Mouse (Mus musculus) urinary bladder, postnatal 25 days (tissue): ENCODE results near the gene Shb.

Source experiments
- DNase-seq: peaks from one replicate; pipeline ENCODE4 v3.0.0; 2022; ENCODE audit warnings: low spot score

Gene Shb

DNA sequence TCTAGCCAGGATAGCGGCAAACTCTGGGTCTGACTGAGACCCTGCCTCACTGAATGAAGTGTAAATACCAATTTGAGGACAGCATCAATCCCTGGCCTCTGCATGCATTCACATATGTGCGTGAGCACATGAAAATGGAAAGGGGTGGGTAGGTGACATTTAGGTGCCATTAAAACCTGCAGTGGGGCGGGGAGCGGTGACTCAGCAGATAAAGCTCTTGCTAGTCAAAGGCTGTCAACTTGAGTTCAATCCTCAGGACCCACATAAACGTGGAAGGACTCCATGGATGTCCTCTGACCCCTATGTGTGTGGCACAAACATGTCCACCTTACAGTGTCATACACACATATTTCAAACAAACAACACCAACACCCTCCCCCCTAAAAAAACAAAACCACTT, 50.8 kb downstream of the Shb start:
- DNase-seq: no peak

DNA sequence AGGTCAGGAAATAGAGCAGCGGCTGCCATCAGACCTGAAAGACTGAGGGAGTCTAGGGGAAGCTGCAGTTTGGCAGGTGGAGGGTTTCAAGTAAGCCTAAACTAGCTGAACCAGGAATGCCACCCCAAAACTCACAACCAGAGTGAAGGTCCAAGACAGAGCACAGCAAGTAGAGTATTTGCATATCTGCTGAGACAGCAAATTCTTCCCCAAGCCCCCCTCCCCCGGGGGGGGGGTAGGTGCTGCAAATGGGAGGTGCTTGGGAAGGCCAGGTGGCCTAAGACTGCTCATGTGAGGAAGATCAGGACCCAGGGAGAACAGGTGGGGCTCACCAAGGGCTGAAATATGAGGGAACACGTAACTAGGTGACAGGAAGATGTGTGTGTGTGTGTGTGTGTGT, 51.7 kb downstream of the Shb start:
- DNase-seq: no peak

DNA sequence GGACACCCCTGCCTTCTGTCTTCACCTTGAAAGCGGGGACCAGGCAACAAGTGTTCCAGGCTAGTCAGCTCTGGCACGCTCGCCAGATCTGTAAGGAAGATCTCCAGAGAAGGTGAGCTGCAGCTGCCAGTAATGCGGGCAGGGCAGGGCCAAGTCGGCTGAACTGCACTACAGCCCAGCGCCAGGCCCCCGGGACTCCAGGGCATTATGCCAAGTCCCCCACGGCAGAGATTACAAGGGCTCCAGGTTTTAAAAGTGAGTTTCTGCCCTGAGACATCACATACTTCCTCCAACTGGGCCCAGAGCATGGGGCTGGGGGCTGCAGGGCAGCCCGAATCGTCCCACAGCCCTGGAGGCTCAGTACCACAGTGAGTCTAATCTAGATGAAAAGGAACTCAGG, 52.8 kb downstream of the Shb start:
- DNase-seq: no peak

DNA sequence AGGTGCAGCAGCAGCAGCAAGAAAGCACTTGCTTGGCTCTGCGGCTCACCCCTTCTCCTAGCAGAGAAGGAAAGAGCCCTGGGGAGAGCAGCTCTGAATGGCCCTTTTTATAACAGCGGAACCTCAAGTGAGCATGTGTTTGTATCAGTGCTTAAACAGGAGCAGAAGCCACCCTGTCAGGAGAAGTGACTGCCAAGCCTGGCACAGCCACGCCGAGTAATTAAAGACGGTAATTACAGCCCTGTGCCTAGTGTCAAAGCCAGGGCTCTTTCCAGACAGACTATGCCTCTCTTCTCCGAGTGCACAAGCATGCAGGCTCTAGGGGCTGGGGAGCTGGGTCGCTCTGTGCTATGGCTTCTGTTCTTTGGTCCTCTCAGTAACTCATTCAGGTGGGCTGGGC, 54.1 kb downstream of the Shb start:
- no peak for DNase-seq

DNA sequence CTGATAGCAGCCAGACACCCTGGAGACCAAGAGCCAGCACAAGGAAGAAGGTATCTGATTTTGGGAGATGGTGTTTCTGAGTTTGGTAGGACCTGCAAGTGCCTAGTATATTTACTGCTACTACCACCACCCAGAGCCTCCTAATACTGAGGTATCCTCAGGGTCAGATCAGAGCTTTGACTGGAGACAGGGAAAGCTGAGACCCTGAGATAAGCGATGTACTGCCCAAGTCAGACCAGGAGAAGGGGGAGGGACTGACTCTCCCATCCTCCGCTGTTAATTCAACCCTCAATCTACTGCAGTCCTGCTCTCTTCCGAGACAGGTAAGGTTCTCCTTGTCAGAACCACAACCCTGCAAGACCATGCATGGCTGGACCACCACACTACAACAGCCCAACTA, 55.2 kb downstream of the Shb start:
- no peak for DNase-seq

DNA sequence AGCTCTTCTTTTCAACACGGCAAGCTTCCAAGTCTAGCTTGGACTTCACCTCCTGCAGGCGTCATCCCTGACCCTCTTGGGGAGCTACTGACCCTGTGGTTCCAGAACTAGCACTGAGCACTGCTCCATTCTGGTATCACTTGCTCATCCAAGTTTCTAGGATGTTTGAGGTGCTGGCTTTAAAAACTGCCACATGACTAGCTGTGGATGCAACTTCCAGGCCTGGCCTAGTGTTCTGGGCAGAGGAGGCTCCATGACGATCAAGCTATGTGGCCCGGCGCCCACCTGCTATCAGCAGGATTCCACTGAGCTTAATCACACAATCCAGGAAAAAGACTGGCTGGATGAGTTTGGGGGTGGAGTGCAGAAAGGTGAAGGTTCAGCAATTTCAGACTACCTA, 57.4 kb downstream of the Shb start:
- DNase-seq: no peak

DNA sequence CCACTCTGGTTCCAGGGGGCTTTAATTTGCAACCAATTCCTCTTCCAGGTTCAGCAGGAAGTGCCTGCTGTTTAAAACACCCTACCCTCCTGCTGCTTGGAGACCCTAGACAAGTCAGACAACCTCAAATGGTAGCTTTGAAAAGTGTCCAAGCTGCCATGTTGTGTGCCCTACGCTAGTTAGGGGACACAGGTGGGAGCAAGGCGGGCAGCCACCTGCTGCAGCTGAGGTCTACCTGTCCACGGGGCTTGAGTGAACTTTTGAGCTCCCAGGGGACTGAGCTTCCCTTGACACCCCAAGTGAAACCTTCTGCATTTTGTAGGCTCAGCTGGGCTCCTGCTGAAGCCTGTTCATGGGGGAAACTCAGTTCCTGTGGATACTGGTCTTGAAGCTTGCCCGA, 58.1 kb downstream of the Shb start:
- DNase-seq: no peak

DNA sequence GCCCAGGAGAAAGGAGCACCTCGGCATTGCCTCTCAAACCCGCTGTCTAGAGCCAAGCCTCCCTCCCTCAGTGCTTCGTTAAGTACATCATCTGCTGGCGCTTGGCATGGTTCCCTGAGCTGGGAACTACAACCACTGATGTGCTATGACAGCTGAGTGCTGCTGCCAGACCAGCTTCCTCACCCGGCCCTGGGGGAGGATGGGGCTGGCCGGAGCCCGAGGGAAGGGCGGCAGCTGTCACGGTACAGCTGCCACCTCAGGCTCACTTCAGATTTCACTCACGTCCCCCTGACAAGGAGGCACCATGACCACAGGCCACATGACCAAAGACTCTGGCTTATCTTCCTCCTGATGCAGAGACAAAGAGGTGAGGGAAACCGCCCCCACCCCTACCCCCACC, 59.1 kb downstream of the Shb start:
- no peak for DNase-seq

DNA sequence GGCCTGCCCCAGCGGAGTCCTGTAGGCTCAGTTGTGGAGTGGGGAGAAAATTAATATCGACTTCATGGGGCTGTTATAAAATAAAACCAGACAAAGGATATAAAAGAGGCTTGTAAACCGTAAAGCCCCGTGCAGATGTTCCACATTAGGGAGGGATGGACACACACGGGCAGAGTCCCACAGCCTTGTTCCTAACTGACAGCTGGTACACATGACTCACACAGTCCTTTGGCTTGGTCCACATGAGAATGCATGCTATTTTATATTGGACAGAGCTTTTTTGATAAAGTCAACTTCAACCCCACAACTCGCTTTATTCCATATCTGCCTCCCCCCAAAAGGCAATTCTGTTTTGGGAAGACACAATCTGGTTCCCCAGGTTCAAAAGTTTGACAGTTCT, 59.6 kb downstream of the Shb start:
- DNase-seq: no peak

DNA sequence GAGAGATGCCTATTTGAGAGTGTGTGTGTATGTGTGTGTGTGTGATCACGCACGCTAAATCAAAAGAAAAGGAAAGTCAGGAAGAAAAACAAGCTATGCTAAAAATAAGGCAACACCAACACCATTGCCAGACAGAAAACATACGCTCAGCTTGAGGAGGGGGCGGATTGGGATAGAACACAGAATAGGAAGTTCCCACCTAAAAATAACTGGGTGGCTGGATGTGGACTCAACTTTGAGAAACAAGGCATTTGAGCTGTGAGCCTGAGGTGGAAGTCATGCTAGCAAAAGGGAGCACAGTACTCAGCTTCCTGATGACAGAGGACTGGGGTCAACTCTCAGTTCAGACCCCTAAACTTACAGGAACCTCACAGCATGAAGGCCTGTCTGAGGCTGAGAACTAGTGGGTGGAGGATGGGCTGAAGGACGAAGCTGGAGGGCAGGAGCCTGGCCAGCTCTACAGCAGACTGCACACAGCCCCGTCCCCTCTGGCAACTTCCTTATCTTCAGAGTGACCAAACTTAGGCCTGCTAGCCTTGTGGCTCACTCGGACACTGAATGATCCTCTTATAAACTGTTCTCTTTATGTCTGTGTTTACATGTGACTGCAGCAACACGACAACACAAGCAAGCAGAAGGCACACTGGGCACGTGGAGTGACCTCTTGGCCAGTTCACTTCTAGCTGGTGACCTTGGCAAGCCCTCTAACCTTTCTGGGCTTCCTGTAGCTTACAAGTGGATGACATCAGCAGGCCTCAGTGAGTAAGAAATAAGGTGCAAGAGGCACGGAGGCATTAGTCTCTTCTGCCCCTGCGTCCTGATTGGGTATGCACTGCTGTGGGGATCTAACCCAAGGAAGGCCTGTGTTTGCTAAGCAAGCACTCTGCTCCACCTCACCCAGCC, 60.4 kb downstream of the Shb start:
- no peak for DNase-seq

DNA sequence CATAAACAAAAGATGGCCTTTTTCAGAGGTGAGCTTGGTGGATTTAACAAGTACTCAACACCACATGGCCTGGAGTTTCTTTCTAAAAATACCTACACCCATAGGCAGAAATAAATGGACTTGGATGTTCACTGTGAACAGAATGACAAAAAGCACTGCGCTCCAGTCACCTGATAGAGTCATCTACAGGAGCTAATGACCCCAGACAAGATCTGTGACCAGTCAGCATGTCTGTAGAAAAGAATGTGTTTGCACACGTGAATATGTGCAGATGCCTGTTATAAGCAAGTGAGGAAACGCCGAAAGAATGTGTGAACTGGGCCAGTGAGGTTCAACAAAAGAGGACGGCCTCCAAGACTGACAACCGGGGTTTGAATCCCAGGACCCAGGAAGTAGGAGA, 63.2 kb downstream of the Shb start:
- DNase-seq: no peak

DNA sequence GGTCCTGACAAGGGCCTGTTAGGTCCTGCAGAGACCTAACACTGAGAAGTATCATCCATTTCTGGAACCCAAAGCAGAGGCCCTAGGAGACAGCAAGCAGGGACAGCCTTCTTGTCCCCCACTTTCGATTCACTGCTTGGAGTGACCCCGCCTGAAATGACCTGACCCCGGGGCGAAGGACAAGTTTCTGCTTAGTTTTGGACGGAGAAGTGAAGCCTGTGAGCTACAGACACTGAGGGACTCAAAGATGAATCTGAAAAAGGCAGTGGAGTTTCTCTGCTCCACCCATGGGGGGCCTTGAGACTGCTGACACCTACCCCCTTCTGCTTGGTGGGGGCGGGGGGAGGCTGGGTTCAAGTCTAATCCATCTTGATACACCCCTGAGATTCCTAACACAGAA, 63.8 kb downstream of the Shb start:
- no peak for DNase-seq

DNA sequence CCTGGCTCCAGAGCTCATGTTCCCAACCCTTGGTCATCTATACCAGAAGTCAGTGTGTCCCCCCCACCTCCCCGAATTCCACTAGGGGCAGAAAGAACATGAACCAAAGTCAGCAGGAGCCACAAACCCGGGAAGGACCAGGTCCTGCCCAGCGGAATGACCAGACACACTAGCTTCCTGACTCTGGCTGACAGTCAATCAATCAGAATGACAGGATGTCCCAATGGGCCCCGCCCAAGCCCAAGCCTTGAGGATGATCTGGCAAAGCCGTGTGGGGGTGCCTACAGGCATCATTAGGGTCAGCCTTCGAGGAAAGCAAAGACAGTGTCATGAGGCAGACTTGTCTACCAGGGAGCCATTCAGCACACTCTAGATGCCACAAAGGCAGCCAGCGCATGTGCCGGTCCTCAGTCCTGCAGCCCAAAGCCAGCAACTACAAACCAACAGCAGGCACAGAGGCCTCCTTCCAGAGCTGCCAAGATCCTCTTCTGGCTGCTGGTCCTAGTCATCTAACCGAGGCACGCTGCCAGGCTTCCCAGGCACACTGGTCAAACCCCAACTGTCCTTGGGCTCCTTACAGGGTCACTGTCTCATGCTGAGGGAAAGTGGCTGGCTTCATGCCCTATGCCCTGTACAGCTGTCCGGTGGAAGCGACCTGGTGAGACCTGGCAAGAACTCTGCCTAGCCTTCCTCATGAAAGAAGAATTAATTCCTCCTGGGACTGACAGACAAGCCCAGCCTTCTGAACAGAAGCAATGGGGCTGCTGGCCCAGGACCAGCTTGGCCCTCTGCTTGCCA, 65.0 kb downstream of the Shb start:
- no peak for DNase-seq

DNA sequence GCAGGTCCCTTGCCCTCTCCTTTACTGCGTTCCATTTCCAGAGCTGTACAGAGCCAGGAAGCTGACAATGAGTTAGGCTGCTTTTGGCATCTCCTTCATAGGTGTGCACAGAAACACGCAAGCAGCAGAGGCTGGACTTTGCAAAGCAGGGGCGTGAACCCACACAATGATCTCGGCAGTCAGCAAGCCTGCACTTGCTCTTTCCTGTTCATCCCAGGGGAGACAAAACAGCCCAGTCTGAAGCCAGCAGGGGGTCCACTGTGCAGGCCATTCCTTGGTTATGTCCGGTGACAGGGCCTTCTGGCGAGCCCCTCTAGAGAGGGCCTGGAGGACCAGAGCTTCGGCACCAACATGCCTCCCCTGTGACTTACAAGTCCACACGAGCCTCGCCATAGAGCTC, 67.3 kb downstream of the Shb start:
- DNase-seq: no peak

DNA sequence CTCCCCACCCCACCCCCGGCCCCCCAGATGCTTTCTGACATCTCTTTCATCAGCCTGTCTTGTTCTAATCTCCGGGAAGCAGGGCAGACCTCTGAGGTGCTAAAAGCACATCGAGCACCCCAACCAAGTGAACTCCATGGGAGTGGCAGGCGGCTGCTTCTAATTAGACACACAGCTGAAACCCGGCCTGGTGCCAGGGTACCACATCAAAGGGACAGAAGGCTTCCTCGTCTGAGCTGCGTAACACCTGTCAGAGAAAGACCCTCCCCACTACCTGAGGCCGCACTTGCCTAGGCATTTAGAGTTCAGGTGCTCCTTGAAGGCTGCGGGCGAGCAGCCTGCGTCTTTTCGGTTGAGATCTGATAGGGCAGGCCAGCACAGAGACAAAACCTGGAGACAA, 67.7 kb downstream of the Shb start:
- no peak for DNase-seq

DNA sequence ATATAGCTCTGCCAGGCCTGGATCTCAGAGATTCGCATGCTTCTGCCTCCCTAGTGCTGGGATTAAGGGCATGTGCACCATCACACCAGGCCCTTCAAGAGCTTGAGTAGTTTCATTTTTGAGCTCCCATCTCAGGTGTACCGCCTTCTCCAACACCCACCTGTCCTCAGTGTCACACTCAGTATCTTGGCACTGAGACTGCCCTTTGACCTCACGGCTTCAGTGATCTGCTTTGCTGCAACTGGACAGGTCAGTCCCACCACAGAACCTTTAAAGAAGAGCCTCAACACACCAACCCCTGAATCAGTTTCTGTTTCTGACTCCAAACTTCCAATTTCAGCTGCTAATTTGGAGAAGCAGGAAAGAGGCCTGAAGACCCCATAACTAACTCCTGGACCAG, 68.1 kb downstream of the Shb start:
- DNase-seq: no peak

DNA sequence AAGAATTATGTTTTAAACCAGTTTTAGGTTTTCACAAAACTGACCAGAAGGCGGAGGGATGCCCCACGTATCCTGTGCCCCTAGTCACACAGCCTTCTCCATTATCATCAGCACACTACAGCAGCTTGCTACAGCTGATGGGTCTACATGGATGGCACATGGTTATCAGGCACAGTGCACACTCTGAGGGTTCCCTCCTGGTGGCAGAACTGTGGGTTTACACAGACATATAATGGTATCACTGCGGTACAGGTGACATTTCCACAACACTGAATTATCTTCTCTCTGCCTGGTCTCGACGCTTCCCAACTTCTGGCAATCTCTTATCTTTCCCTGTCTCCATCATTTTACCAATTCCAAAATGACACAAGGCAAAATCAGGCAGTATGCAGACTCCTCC, 69.6 kb downstream of the Shb start:
- DNase-seq: no peak

DNA sequence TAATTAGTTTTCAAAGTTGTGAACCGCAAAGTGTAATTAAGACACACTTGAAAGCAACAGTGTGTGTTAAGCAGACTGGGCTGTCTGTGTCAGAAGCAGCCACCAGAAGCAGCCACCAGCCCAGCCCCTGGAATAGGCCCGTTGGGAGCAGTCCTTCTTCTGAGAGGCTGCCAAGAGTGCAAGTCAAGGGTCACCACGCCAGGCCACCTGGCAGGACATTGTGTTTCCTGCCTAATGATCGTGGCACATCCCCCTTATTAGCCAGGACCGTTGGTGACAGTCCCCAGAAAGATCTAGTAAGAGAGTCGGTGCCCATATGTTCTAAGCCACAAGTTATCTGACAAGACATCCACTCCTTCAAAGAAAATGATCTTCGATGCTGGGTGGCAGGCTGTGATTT, 70.6 kb downstream of the Shb start:
- DNase-seq: no peak

DNA sequence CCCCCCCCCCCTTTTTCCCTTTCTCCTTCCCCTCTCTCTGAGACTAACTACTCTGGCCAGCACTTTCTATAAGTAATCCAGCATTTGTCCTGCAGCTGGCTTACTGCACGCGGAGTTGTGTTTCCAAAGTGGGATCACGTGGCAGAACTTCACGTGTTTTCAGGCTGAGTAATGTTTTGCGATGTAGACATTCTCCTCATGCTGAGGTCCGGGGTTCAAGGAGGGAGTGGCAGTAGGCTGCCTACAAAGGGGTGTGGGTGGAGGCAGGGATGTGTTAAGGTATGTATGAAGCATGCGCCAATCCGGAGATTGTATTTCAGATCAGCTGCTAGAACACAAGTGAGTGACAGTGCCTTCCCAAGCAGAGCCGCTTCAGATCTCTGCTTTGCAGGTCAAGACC, 72.9 kb downstream of the Shb start:
- no peak for DNase-seq

DNA sequence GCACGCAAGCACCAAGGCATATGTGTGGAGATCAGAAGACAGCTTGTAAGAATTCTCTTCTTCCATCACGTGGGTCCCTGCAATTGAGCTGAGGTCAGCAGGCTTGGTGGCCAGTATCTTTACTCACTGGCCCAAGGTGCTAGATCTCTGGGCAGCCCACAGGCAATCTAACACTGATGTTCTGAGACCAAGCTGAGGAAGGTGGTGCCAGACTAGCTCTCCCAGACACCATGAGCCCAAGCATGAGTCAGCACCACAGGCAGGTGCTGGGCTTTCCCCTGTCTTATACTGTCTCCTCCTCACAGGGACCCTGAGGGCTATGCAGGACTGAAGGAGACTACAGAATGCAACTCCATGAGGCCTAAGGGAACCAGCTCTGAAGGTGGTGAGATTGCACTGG, 74.7 kb downstream of the Shb start:
- DNase-seq: no peak

DNA sequence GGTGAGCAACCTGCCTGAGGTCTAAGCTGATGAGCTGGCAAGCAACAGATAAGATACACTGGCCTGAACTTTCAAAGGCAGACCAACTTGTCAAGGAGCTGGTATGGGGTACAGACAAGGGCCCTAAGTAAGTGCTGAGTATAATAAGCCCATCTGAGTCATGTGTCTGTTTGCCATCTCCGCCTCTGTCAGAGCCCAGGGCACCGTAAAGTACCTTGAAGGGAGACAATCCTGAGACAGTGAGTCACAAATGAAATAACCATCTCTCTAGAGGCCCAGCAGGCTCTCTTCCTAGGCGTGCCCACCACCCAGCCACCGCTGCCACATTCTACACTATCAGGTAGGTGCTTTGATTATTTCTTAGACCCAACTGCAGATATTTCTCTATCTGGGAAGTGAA, 77.3 kb downstream of the Shb start:
- no peak for DNase-seq

DNA sequence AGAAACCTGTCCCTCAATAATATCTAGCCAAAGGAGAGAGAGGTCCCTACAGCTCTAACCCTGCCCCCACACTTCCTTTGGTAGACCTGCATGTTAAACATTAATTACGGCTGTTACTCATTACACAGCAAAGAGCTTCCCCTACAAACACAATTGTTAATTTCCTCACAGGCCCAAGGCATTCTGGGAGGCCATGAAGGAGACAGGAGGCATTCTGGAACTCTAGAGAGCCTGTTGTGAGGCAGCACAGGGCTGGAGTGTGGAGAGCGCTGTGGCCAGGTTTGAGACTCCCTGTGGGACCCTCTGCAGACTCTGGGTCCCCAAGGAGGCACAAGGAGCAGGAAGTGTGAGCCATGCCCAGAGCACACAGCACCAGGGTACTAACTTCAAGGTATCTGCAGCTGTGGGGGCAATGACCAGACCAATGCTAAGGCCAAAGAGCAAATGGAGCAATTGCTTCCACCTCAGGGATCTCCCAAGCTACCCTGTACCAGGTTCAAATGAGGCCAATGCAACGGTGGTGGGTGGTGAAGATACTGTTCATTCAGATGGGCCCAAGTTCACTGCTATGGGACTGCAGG, 78.9 kb downstream of the Shb start:
- DNase-seq: no peak

DNA sequence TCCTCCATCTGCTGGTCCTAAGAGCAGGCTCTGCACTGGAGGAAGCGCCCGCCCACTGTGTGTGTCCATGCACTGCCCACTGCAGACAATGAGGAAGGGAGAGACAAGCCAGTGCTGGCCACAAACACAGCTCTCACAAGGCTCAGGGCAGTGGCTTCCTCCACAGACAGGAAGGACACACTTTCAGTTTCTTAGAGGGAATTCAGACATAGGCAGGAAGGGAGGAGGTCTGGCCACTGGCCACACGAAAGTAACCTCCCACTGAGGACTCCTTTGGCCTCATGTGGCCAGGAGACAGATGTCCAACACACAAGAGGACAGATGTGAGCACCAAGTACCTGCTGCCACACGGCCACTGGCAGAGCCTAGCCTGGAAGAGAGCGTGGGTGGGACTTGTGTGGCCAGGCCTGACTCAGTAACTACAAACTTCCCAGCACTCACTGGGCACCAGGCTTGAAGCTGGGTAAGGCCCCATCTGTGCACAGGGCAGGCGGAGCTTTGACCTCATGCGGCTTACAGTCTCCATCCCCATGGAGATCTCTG, 79.6 kb downstream of the Shb start:
- no peak for DNase-seq
